Mouse (Mus musculus) CH12.LX (cell line): ENCODE measurements around the gene Ate1. TPM values are rescaled to one million over a fixed set of nuclear protein-coding genes. Genes with fewer than 3 reads are reported as not detected.

ENCODE experiments used
- DNase-seq: peaks from one replicate; pipeline ENCODE4 v3.0.0-alpha.2; 2013; ENCODE audit errors: extremely low read depth
- H3K27ac ChIP-seq: 2 replicates; pipeline ENCODE4 v1.5.1; 2012; ENCODE audit warnings: low read depth, mild to moderate bottlenecking, control low read depth, moderate library complexity; ENCODE audit not compliant: insufficient read depth
- H3K27me3 ChIP-seq: replicated peaks from 2 replicates; pipeline ENCODE3; 2012; ENCODE audit warnings: inconsistent platforms
- H3K36me3 ChIP-seq, 2 experiments: replicated peaks in 1 of 2; 2 replicates each; pipeline versions ENCODE3 to v1.6.1; 2012; ENCODE audit warnings: inconsistent platforms in 1 of 2, low read length in 1 of 2, mild to moderate bottlenecking in 1 of 2, mixed read lengths in 1 of 2, moderate library complexity in 1 of 2; ENCODE audit not compliant: control insufficient read depth in 1 of 2, insufficient read depth in 1 of 2
- H3K4me1 ChIP-seq, 2 experiments: 2 replicates each; pipeline ENCODE4 v1.6.1; 2012; ENCODE audit warnings: inconsistent platforms in 1 of 2, moderate library complexity in 1 of 2; ENCODE audit not compliant: insufficient read depth in 2 of 2, control insufficient read depth in 1 of 2
- H3K4me2 ChIP-seq: 2 replicates; pipeline ENCODE4 v1.6.1; 2012; ENCODE audit warnings: low read depth, mild to moderate bottlenecking, control low read depth; ENCODE audit not compliant: poor library complexity, insufficient read depth, severe bottlenecking
- H3K4me3 ChIP-seq, 3 experiments: fragments of 150-350 bp in 1 of 3; sonication (generic) in 1 of 3; replicated peaks in 1 of 3; 2 replicates each; pipeline versions ENCODE3 to v1.5.1; 2011 to 2012; ENCODE audit warnings: low read depth in 2 of 3, low read length in 2 of 3, mild to moderate bottlenecking in 2 of 3, moderate library complexity in 2 of 3, control low read depth in 1 of 3, improper control_type of control experiment in 1 of 3, inconsistent platforms in 1 of 3, mixed read lengths in 1 of 3; ENCODE audit not compliant: poor library complexity in 1 of 3
- H3K79me2 ChIP-seq: replicated peaks from 2 replicates; pipeline ENCODE4 v1.6.1; 2012; ENCODE audit warnings: mild to moderate bottlenecking, moderate library complexity; ENCODE audit not compliant: control insufficient read depth, poor library complexity, insufficient read depth, severe bottlenecking; ENCODE audit errors: extremely low read depth
- H3K9ac ChIP-seq: 2 replicates; pipeline ENCODE4 v1.6.1; 2012; ENCODE audit warnings: low read depth, mild to moderate bottlenecking, control low read depth, moderate library complexity; ENCODE audit not compliant: insufficient read depth
- H3K9me3 ChIP-seq: replicated peaks from 2 replicates; pipeline ENCODE3; 2012; ENCODE audit warnings: low read length, inconsistent platforms, mixed read lengths
- CTCF ChIP-seq, 2 experiments: IDR thresholded peaks in 1 of 2; conservative IDR thresholded peaks in 1 of 2; 2 replicates each; pipeline ENCODE4 v1.5.1; 2011 to 2012; ENCODE audit warnings: low read depth in 2 of 2, low read length in 2 of 2, improper control_type of control experiment in 1 of 2, inconsistent platforms in 1 of 2, mild to moderate bottlenecking in 1 of 2, moderate library complexity in 1 of 2
- E2F4 ChIP-seq: IDR thresholded peaks from 2 replicates; pipeline ENCODE4 v1.6.1; 2011; ENCODE audit warnings: low read depth, low read length, improper control_type of control experiment; ENCODE audit not compliant: insufficient replicate concordance
- ETS1 ChIP-seq: conservative IDR thresholded peaks from 2 replicates; pipeline ENCODE4 v1.6.1; 2012; ENCODE audit warnings: low read depth, mild to moderate bottlenecking, inconsistent platforms, low read length, improper control_type of control experiment, moderate library complexity
- HCFC1 ChIP-seq: IDR thresholded peaks from 2 replicates; pipeline ENCODE4 v1.6.1; 2012; ENCODE audit warnings: low read depth, mild to moderate bottlenecking, inconsistent platforms, low read length, improper control_type of control experiment
- IRF4 ChIP-seq: IDR thresholded peaks from 2 replicates; pipeline ENCODE4 v1.6.1; 2014; ENCODE audit warnings: low read depth, mild to moderate bottlenecking, inconsistent platforms, low read length, improper control_type of control experiment
- JUN ChIP-seq: IDR thresholded peaks from 2 replicates; pipeline ENCODE4 v1.6.1; 2011; ENCODE audit warnings: low read depth, mild to moderate bottlenecking, low read length, improper control_type of control experiment, moderate library complexity; ENCODE audit not compliant: insufficient read depth
- JUND ChIP-seq: conservative IDR thresholded peaks from 2 replicates; pipeline ENCODE4 v1.6.1; 2011; ENCODE audit warnings: low read depth, low read length, improper control_type of control experiment
- MAX ChIP-seq: IDR thresholded peaks from 2 replicates; pipeline ENCODE4 v1.6.1; 2011; ENCODE audit warnings: low read length, improper control_type of control experiment
- MEF2A ChIP-seq: IDR thresholded peaks from 2 replicates; pipeline ENCODE4 v1.6.1; 2014; ENCODE audit warnings: low read depth, mild to moderate bottlenecking, inconsistent platforms, low read length, improper control_type of control experiment, borderline replicate concordance
- MYC ChIP-seq: IDR thresholded peaks from 2 replicates; pipeline ENCODE4 v1.6.1; 2011; ENCODE audit warnings: low read depth, mild to moderate bottlenecking, improper control_type of control experiment, low read length
- POLR2A ChIP-seq: IDR thresholded peaks from 2 replicates; pipeline ENCODE4 v1.6.1; 2011; ENCODE audit warnings: low read depth, mild to moderate bottlenecking, improper control_type of control experiment, low read length
- POLR2AphosphoS2 ChIP-seq: IDR thresholded peaks from 2 replicates; pipeline ENCODE4 v1.6.1; 2011; ENCODE audit warnings: low read depth, low read length, improper control_type of control experiment
- RAD21 ChIP-seq: IDR thresholded peaks from 2 replicates; pipeline ENCODE4 v1.6.1; 2011; ENCODE audit warnings: low read depth, mild to moderate bottlenecking, low read length, improper control_type of control experiment, moderate library complexity
- RCOR1 ChIP-seq: conservative IDR thresholded peaks from 2 replicates; pipeline ENCODE4 v1.6.1; 2012; ENCODE audit warnings: low read depth, mild to moderate bottlenecking, inconsistent platforms, low read length, improper control_type of control experiment
- SMC3 ChIP-seq: IDR thresholded peaks from 2 replicates; pipeline ENCODE4 v1.6.1; 2011; ENCODE audit warnings: low read depth, low read length, improper control_type of control experiment
- UBTF ChIP-seq: IDR thresholded peaks from 2 replicates; pipeline ENCODE4 v1.6.1; 2012; ENCODE audit warnings: low read depth, mild to moderate bottlenecking, inconsistent platforms, low read length, improper control_type of control experiment, moderate library complexity
- USF1 ChIP-seq: IDR thresholded peaks from 2 replicates; pipeline ENCODE4 v1.6.1; 2014; ENCODE audit warnings: low read depth, mild to moderate bottlenecking, inconsistent platforms, low read length, improper control_type of control experiment
- USF2 ChIP-seq: conservative IDR thresholded peaks from 2 replicates; pipeline ENCODE4 v1.6.1; 2011; ENCODE audit warnings: low read depth, low read length, improper control_type of control experiment
- ZC3H11A ChIP-seq: IDR thresholded peaks from 2 replicates; pipeline ENCODE4 v1.6.1; 2012; ENCODE audit warnings: low read depth, mild to moderate bottlenecking, inconsistent platforms, low read length, improper control_type of control experiment
- ZKSCAN1 ChIP-seq: IDR thresholded peaks from 2 replicates; pipeline ENCODE4 v1.6.1; 2012; ENCODE audit warnings: low read depth, inconsistent platforms, low read length, improper control_type of control experiment, borderline replicate concordance
- dilution Hi-C: fragments of 300-500 bp; cut with MboI; formaldehyde crosslinking; loops from 2 replicates; pipeline ENCODE4 v1.14.3; 2020; ENCODE audit warnings: low sequenced_read_pairs; ENCODE audit not compliant: extremely low pct_unique_long_range_greater_than_20kb, extremely low pct_ligation_motif_present
- in situ Hi-C: fragments of 300-500 bp; cut with MboI; formaldehyde crosslinking; loops from 3 replicates; pipeline ENCODE4 v1.14.3; 2019; ENCODE audit warnings: low sequenced_read_pairs, low pct_ligation_motif_present, low pct_unique_long_range_greater_than_20kb, mixed read lengths
- polyA plus RNA-seq: library from polyadenylated mRNA; unstranded; fragments of >175 nt; gene quantifications from 2 replicates; pipeline ENCODE4 v1.2.1, GENCODE M21; 2012; ENCODE audit warnings: low read depth; ENCODE audit not compliant: insufficient read length
- total RNA-seq, 2 experiments: library from RNA; depleted of rRNA; stranded (reverse); fragments of 300-350 nt in 1 of 2; fragments of >200 nt in 1 of 2; gene quantifications; 2 replicates each; pipeline ENCODE4 v1.2.3; 2012 to 2014

Ate1 gene
- total and polyA plus RNA-seq, 3 experiments, result 12.2 to 15.4 (median 14.3) TPM

DNA sequence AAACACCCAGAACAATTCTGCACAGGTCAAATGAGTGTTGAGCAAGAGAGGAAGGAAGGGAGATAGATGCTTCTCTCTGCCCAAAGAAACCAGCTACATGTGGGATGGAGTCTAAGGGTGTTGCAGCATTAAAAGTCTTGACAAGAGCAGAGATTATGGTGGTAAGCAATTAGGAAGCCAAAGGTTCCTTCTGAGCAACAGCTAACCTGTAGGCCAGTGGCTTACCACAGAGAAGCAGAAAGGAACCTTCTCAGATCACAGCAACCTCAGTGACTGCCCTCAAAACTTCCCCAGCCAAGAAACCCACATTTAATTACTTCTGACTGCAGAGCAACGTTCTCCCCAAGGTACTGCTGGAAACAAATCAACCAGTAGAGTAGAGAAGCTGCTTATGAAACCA lies 18.7 kb downstream of the Ate1 start:
- peaks cover 11 to 51% of the 10 kb centered on the region in 2 experiments for H3K36me3 ChIP-seq
- no peak overlapping the region for H3K4me2 ChIP-seq
- DNase-seq, result peak; percentile 35
- in situ Hi-C loops, result loop anchor here (25.0 kb wide), 1 partner anchor 1739 kb away; no protein-coding TSS in a partner anchor
- no peaks in the 10 kb centered on the region for H3K79me2 ChIP-seq
- no peaks in the 10 kb centered on the region for H3K9me3 ChIP-seq
- no peaks in the 10 kb centered on the region for H3K27me3 ChIP-seq
- TF ChIP-seq MYC (no peak), UBTF (no peak), MEF2A (no peak), ETS1 (no peak), SMC3 (no peak), JUN (no peak), RAD21 (no peak), USF2 (no peak), IRF4 (no peak)
- TF ChIP-seq, all 38 proteins: peak for 0
- dilution Hi-C loops, result no loop called here
- no peak overlapping the region for H3K4me3 ChIP-seq
- H3K9ac ChIP-seq, result no peak overlapping the region
- H3K27ac ChIP-seq, result no peak overlapping the region
- peaks cover 0 to 10% of the 10 kb centered on the region in 2 experiments; a peak in 1 of 4 replicates for H3K4me1 ChIP-seq

- Histone ChIP-seq H3K4me3 (no peak overlapping the region), H3K9ac (no peak overlapping the region), H3K27me3 (no peaks in the 10 kb centered on the region), H3K36me3 (peaks cover 0 to 22% of the 10 kb centered on the region in 2 experiments), H3K4me1 (no peaks in the 10 kb centered on the region), H3K27ac (no peak overlapping the region), H3K4me2 (no peak overlapping the region), H3K79me2 (no peaks in the 10 kb centered on the region), H3K9me3 (no peaks in the 10 kb centered on the region)
- TF ChIP-seq ZC3H11A, result no peak
- TF ChIP-seq ZKSCAN1, result no peak
- TF ChIP-seq JUND, result no peak
- no peak for TF ChIP-seq CTCF (conservative IDR thresholded peaks at IDR 0.05 in 1 of 2, IDR thresholded peaks at IDR 0.05 in 1 of 2; ENCODE audit: low read depth in 2 of 2, low read length in 2 of 2)
- no peak for TF ChIP-seq POLR2A
- no peak for TF ChIP-seq USF1
- TF ChIP-seq JUN, result no peak
- no peak for TF ChIP-seq POLR2AphosphoS2
- TF ChIP-seq HCFC1, result no peak
- no peak for TF ChIP-seq RCOR1
- TF ChIP-seq UBTF, result no peak
- TF ChIP-seq SMC3, result no peak
- no peak for TF ChIP-seq MAX
- no peak for TF ChIP-seq E2F4
- in situ Hi-C loops, result loop anchor here (25.0 kb wide), 1 partner anchor 856 kb away; no protein-coding TSS in a partner anchor
- DNase-seq, result no peak
- dilution Hi-C loops, result no loop called here
Observed at GRCm38 (mm10) chr7:130493346-130493745, 26.8 kb downstream of the Ate1 start.
